Mouse (Mus musculus) neural tube, embryonic 12.5 days (tissue): ENCODE data around the gene Elmo1. TPM values are rescaled to one million over a fixed set of nuclear protein-coding genes. Genes with fewer than 3 reads are reported as not detected.

Experiments
- ATAC-seq: fragments of 200-750 bp; cut with Nextera tagmentation; 2 replicates; pipeline ENCODE4 v1.8.0; 2017; ENCODE audit warnings: low read depth, mild to moderate bottlenecking, moderate TSS enrichment, moderate library complexity; ENCODE audit not compliant: low FRiP score
- H3K27ac ChIP-seq: fragments of 300-500 bp; sonication (generic); 2 replicates; pipeline ENCODE4 v1.5.1; 2016
- H3K27me3 ChIP-seq: fragments of 300-500 bp; sonication (generic); replicated peaks from 2 replicates; pipeline ENCODE4 v1.6.1; 2016; ENCODE audit warnings: mild to moderate bottlenecking
- H3K36me3 ChIP-seq: fragments of 300-500 bp; sonication (generic); 2 replicates; pipeline ENCODE4 v1.6.1; 2016; ENCODE audit warnings: mild to moderate bottlenecking
- H3K4me1 ChIP-seq: fragments of 300-500 bp; sonication (generic); 2 replicates; pipeline ENCODE4 v1.6.1; 2016
- H3K4me2 ChIP-seq: fragments of 300-500 bp; sonication (generic); replicated peaks from 2 replicates; pipeline ENCODE4 v1.6.1; 2016; ENCODE audit warnings: mild to moderate bottlenecking
- H3K4me3 ChIP-seq: fragments of 300-500 bp; sonication (generic); 2 replicates; pipeline ENCODE4 v1.5.1; 2016
- H3K9ac ChIP-seq: fragments of 300-500 bp; sonication (generic); 2 replicates; pipeline ENCODE4 v1.6.1; 2016; ENCODE audit warnings: mild to moderate bottlenecking
- H3K9me3 ChIP-seq: fragments of 300-500 bp; sonication (generic); 2 replicates; pipeline ENCODE4 v1.6.1; 2016; ENCODE audit warnings: mild to moderate bottlenecking
- WGBS: fragments of 180-500 bp; shearing (Covaris S2); methylation state at CpG from one replicate; pipeline ENCODE4 v1.1.7; 2016; 5-methylcytosine and 5-hydroxymethylcytosine counted together
- polyA plus RNA-seq: library from polyadenylated mRNA; unstranded; fragments of >200 nt; fragmentation: Nextera tagmentation; extraction: Ambion mirVana; gene quantifications from 2 replicates; pipeline ENCODE4 v1.2.1, GENCODE M21; 2016

The Elmo1 gene
- polyA plus RNA-seq, 1 experiment from 2014 or later = 39.5 TPM

- Histone ChIP-seq H3K9me3 (no peaks in the 10 kb centered on the region), H3K9ac (no peak overlapping the region), H3K27ac (no peak overlapping the region), H3K27me3 (no peaks in the 10 kb centered on the region), H3K4me1 (no peaks in the 10 kb centered on the region; the same call in 1 of the 2 replicates), H3K36me3 (no peaks in the 10 kb centered on the region), H3K4me2 (no peak overlapping the region), H3K4me3 (no peak overlapping the region)
- WGBS = 74% methylated on average over 5 of the region's 5 CpGs
- no peak; the same call in 1 of the 2 replicates for ATAC-seq
Observed at GRCm38 (mm10) chr13:20207126-20207525, 116.7 kb downstream of the Elmo1 start.

DNA sequence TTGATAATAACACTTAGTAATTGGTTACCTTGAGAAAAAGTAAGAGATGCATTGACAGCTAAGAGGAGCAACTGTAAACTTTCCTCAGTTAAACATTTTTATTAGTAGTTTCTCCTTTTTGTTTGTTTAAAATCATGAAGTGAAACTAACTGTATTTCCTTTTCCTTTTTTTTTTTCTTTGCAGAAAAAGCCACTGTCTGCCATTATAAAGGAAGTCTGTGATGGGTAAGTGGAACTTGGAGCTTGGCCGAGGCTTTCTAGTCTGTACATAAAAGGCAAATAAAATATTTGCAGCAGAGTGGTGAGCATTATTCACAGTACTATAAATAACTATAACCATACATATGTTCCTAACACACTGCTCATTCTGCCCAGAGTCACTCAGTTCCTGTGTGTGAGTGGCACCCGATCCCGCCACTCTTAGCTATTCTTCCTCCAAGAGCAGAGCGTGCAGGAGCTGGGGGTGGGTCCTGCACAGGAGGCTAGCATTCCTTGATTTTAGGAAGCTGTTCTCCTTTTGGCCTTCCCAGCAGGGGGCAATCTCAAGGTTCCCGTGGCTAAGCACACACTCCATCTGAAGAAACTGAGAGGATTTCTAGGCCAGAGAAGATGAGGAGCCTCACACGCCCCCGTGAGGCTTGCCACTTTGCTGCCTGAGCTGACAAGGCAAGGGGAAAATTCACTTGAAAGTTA, 117.7 kb downstream of the Elmo1 start:
- Histone ChIP-seq H3K27ac (no peak overlapping the region), H3K27me3 (no peaks in the 10 kb centered on the region), H3K9me3 (no peaks in the 10 kb centered on the region), H3K9ac (no peak overlapping the region), H3K4me3 (no peak overlapping the region), H3K36me3 (no peaks in the 10 kb centered on the region), H3K4me1 (no peaks in the 10 kb centered on the region; the same call in 1 of the 2 replicates), H3K4me2 (no peak overlapping the region)
- WGBS = 68% methylated on average over 7 of the region's 7 CpGs
- no peak for ATAC-seq

- Histone ChIP-seq H3K4me1 (no peaks in the 10 kb centered on the region; the same call in 1 of the 2 replicates), H3K4me2 (no peak overlapping the region), H3K36me3 (no peaks in the 10 kb centered on the region), H3K27ac (no peak overlapping the region), H3K27me3 (no peaks in the 10 kb centered on the region), H3K9ac (no peak overlapping the region), H3K4me3 (no peak overlapping the region), H3K9me3 (no peaks in the 10 kb centered on the region)
- WGBS = 93% methylated on average over 5 of the region's 5 CpGs
- ATAC-seq = no peak
Observed at GRCm38 (mm10) chr13:20208867-20209266, 118.5 kb downstream of the Elmo1 start.

DNA sequence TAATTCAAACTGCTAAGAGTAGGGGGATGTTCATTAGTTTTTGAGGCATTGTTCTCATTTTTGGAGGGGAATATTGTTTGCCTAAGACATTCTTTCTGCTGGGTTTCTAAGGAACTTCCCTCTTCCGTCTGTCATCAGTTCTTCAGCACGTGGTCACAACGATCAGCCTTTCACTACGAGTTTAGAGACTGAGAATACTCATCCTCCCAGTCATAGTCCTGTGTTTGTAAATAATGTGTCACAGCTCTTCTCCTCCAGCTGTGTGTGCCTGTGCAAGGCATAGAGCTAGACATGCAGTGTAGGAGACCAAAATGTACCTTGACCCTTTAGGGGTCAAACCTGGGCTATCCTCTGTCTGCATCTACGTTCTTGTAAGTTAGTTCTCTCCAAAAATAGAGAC, 121.4 kb downstream of the Elmo1 start:
- WGBS = 91% methylated on average over 5 of the region's 5 CpGs
- no peaks in the 10 kb centered on the region for H3K36me3 ChIP-seq
- no peaks in the 10 kb centered on the region; the same call in 1 of the 2 replicates for H3K4me1 ChIP-seq
- no peaks in the 10 kb centered on the region for H3K27me3 ChIP-seq
- H3K9me3 ChIP-seq = no peaks in the 10 kb centered on the region
- no peak overlapping the region for H3K9ac ChIP-seq
- no peak overlapping the region for H3K4me3 ChIP-seq
- no peak overlapping the region for H3K27ac ChIP-seq
- ATAC-seq = no peak
- no peak overlapping the region for H3K4me2 ChIP-seq

DNA sequence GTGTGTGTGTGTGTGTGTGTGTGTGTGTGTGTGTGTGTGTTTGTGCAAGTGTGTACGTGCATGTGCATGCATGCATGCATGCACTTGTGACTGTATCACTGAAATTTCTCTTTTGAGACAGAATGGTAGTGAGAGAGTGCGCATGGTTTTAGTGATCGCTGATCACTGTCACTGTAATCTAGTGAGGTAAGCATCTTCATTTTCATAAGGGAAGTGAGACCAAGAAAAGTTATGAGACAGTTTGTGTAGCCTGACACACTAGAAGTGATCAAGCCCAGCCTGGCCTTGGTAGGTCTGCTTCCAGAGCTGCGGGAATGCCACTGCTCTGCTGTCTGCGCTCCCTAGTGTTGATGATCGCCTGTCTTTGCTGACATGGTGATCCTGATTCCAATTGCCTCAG, 122.3 kb downstream of the Elmo1 start:
- Histone ChIP-seq H3K4me2 (no peak overlapping the region), H3K27ac (no peak overlapping the region), H3K4me3 (no peak overlapping the region), H3K9me3 (no peaks in the 10 kb centered on the region), H3K27me3 (no peaks in the 10 kb centered on the region), H3K36me3 (no peaks in the 10 kb centered on the region), H3K9ac (no peak overlapping the region), H3K4me1 (no peaks in the 10 kb centered on the region)
- WGBS = 90% methylated on average over 6 of the region's 6 CpGs
- no peak for ATAC-seq

DNA sequence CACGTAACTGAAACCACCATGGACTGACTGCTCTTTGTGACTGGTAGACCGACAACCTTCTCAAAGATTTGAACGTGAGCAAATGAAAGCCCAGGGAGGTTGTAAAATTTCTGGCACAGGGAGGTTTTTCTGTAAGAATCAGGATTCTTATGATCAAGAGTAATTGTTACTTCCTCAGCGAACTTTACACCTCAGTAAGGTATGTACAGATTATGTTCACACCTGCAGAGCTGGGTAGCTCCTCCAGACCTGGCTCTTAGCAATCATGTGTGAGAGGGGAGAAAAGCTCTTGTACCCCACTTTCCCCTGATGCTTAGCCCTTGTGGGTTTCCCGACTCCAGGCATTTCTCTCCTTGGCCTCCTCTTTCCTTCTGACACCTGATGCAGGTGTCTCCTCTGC, 123.5 kb downstream of the Elmo1 start:
- H3K4me2 ChIP-seq = no peak overlapping the region
- H3K9ac ChIP-seq = no peak overlapping the region
- H3K4me3 ChIP-seq = no peak overlapping the region
- ATAC-seq = no peak
- H3K27ac ChIP-seq = no peak overlapping the region
- no peaks in the 10 kb centered on the region for H3K36me3 ChIP-seq
- 88% methylated on average over 5 of the region's 5 CpGs for WGBS
- H3K9me3 ChIP-seq = no peaks in the 10 kb centered on the region
- no peaks in the 10 kb centered on the region for H3K27me3 ChIP-seq
- no peaks in the 10 kb centered on the region for H3K4me1 ChIP-seq

GRCm38 (mm10) chr13:20217453-20218090, 127.2 kb downstream of the Elmo1 start:
- Histone ChIP-seq H3K27ac (no peak overlapping the region), H3K4me1 (no peaks in the 10 kb centered on the region), H3K4me3 (no peak overlapping the region), H3K36me3 (no peaks in the 10 kb centered on the region), H3K4me2 (no peak overlapping the region), H3K27me3 (no peaks in the 10 kb centered on the region), H3K9ac (no peak overlapping the region), H3K9me3 (no peaks in the 10 kb centered on the region)
- ATAC-seq = no peak
- WGBS = 72% methylated on average over 4 of the region's 4 CpGs

DNA sequence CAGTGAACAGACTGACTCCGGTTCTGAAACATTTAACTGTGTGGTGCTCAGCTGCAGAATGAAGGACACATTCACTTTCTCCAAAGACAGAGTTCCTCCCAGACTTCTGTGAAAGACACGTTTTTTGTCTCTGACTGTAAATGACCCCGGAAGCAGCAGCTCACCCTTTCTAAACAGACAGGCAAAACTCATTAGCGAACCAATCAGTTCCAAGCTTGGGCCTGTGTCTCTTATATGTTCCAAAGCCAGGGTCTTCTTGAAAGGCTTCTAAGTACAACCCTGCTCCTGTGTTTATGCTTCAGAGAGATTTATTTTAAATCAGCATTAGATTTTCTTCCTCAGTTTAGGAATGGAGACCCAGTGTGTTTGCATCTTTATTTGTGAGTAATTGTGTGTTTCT, 127.7 kb downstream of the Elmo1 start:
- Histone ChIP-seq H3K36me3 (no peaks in the 10 kb centered on the region), H3K9ac (no peak overlapping the region), H3K27me3 (no peaks in the 10 kb centered on the region), H3K4me3 (no peak overlapping the region), H3K4me2 (no peak overlapping the region), H3K4me1 (no peaks in the 10 kb centered on the region), H3K27ac (no peak overlapping the region), H3K9me3 (no peaks in the 10 kb centered on the region)
- WGBS = 77% methylated on average over 4 of the region's 4 CpGs
- no peak for ATAC-seq

GRCm38 (mm10) chr13:20220414-20220813, 130.0 kb downstream of the Elmo1 start:
- H3K4me3 ChIP-seq = no peak overlapping the region
- H3K27ac ChIP-seq = no peak overlapping the region
- H3K27me3 ChIP-seq = no peaks in the 10 kb centered on the region
- H3K9me3 ChIP-seq = no peaks in the 10 kb centered on the region
- H3K4me1 ChIP-seq = no peaks in the 10 kb centered on the region
- H3K9ac ChIP-seq = no peak overlapping the region
- H3K36me3 ChIP-seq = no peaks in the 10 kb centered on the region
- ATAC-seq = no peak
- H3K4me2 ChIP-seq = no peak overlapping the region

DNA sequence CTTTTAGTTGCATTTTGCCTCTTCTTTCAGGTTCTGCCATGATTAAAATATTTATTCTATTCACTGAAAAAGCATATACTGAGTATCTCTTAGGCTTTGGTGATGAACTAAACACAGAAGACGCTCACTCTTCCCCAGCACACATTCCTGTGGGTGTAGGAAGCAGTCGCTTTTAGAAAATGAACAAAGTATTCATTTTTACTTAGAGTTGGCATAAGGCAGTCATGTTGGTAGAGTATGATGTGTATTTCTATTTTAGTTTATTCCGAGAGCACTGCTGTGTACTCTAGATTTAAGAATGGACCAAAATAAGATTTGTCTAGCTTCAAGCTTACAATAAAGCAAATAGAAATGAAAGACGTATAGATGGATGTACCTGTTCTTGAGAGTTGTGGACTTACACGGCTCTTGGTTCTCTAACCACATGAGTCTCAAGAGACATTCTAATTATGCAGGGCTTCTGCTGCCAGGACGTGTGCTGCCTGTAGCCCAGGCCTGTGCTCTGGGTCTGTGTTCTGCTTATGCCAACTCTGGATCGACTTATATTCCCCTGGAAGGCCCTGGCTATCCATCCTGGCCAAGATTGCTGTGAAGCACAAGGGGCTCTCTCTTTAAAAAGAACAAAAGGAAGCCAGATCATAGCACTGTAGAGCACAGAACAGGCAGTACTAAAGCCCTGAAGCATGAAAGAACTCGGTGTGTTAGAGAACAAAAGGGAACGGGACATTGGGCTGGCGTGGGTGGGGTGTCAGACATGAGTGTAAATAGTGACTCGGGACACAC, 137.7 kb downstream of the Elmo1 start:
- Histone ChIP-seq H3K27ac (no peak overlapping the region), H3K4me3 (no peak overlapping the region), H3K4me2 (no peak overlapping the region), H3K9me3 (no peaks in the 10 kb centered on the region), H3K4me1 (0 out of 2 replicates have a peak, but pooled peaks cover 5% of the 10 kb centered on the region), H3K9ac (no peak overlapping the region), H3K36me3 (no peaks in the 10 kb centered on the region), H3K27me3 (no peaks in the 10 kb centered on the region)
- ATAC-seq = 0 out of 2 replicates have a peak, but pooled peaks have one; percentile 37
- WGBS = 50% methylated on average over 11 of the region's 11 CpGs

- Histone ChIP-seq H3K27ac (no peak overlapping the region), H3K4me2 (no peak overlapping the region), H3K9me3 (no peaks in the 10 kb centered on the region), H3K4me1 (0 out of 2 replicates have a peak, but pooled peaks cover 5% of the 10 kb centered on the region), H3K36me3 (no peaks in the 10 kb centered on the region), H3K9ac (no peak overlapping the region), H3K4me3 (no peak overlapping the region), H3K27me3 (no peaks in the 10 kb centered on the region)
- ATAC-seq = no peak
- 70% methylated on average over 11 of the region's 11 CpGs for WGBS
Observed at GRCm38 (mm10) chr13:20231837-20232728, 141.7 kb downstream of the Elmo1 start.
